Mouse (Mus musculus) CD4-positive, CD25-positive, alpha-beta regulatory T cell, adult 2 months (primary cell): ENCODE measurements around the gene Ppp1r3c.
A peak's percentile ranks its signal among the peaks of the same experiment; 100 is the strongest.

Experiments used
- DNase-seq: peaks from one replicate; pipeline ENCODE4 v3.0.0-alpha.2; 2012; ENCODE audit warnings: low read depth, low spot score

The Ppp1r3c gene

DNA sequence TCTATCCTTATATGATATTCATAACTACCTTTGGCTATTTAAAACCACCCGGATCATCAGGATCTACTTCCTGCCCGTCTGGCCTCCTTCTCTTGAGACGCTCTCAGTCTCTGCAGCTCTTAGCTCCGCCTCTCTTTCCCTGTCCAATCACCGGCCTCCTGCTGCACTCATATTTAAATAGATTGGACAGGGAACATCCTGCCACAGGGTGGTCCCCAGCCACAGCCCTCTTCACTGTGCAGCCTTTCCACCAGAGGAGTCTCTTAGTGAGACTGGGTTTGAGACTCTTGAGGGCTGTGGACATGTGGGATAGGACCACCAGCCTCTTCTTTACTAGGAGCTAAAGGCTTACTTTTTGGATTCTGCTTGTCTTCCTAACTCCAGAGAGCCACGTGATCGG lies 20.2 kb downstream of the Ppp1r3c start:
- no peak for DNase-seq

DNA sequence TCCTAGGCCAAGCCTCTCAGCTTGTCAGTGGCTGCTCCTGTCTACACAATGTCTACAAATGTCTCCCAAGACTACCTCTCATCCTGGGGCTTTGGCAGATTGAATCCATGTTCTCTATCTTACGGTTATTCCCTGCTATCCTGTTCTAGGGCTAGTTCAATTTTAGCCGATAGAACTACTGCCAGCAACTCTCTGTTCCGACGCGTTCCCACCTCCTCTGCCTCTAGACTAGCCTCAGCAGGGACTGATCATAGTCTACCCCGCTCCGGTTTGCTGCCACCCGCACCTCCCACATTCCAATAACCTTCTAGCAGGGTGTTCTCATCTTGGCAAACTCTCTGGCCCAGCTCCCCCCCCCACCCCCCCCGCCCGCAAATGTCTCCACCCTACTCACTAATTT lies 20.9 kb downstream of the Ppp1r3c start:
- no peak for DNase-seq

DNA sequence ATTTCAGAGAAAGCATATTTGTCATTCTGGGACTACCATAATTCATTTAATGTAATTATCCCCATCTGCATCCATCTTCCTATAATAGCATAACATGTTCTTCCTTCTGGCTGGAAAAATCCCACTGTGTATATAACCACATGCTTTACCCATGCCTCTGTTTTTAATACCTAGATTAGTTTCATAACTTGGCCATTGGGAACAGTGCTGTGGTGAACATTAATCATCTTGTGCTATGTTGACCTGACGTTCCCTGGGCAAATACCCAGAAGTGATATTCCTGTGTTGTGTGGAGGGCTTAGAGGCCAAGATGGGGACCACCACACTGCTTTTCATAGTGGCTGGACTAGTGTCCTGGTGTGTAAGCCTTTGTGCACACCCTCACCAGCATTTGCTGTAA lies 22.0 kb downstream of the Ppp1r3c start:
- DNase-seq, result no peak

DNA sequence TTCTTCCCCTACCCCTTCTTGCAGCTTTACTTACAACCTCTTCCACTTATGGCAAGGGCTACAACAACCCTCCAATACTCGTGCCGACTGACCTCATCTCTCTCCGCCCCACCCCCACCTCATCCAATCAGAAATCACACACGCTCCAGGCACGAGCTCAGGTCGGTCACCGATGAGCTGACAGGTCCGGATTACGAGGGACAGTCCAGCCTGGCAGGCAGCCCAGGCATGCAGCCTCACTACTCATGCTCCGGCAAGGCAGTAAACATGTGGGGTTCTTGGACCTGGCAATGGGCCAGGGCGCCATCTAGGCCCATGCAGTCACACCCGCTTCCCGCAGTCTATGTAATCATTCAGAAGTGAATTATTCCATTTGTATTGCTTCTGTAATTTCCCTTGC lies 23.4 kb downstream of the Ppp1r3c start:
- no peak for DNase-seq

DNA sequence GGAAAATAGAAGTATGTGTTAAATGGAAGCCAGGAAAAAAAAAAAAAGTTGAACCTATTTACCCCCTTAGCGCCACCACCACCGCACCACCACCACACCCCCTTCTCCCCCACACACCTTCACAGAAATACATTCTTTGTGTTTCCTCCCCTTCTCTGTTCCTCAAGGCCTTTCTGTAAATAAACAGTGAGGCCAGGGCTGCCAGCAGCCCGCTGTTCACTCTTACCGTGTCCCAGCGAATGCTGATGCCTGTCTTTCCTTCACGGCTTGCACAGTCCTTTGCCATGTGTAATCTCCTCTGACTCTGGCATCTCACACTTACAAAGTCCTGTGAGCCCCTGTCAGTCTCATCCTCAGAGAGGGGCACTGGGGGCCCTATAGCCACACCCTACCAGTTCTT lies 30.3 kb downstream of the Ppp1r3c start:
- DNase-seq, result no peak

DNA sequence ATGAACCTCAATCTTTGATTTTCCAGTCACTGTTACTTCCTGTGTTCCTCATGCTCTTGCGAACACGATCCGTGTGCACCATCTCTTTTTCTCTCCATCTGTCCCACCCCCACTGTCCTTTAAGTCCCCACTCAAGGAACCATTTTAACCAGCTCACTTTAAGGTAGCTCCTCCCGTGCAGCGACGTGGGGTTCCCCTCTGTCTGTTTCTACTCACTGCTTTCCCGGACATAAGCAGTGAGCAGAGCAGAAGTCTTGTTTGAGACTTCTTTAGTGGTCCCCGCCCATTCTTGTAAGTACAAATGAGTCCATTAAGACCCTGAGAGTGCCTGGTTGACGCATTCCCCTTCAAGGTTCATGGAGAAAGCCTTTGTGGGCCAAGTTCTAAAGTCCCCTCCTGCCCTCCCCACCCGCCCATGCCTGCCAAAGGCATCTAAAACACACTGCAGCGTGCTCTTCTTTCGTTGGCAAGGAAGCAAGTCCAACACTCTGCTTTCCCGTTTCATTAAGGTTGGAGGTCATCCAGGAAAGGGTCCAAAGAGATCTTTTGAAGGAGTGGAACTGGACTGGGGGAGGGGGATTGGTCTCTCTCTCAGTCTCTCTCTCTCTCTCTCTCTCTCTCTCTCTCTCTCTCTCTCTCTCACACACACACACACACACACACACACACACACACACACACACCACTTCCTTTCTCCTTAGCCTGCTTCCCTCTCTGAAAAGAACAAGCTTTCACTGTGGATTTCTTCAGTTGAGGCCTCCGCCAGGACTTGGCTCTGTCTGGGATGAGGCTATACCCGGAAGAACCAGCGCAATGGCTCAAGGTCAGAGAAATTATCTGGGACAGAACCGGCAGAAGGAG lies 30.9 kb downstream of the Ppp1r3c start:
- peak; percentile 23 for DNase-seq

DNA sequence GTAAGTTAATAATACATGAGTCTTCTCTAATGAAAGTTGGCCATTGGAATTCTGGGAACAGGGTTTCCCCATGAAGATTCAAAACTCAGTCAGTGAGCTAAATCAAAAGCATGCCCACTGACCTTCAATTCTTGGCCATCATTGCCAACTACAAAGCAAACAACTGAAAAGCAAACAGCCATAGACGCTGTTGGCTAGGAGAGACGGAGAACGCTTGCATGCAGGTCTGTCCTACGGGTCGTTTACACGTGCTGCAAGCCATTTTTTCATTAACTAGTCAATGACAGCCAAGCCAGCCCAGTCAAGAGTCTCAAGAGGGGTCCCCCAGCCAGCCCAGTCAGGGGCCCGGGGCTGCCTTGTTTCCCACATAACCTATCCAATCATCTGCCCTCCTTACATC lies 31.7 kb downstream of the Ppp1r3c start:
- DNase-seq, result no peak

DNA sequence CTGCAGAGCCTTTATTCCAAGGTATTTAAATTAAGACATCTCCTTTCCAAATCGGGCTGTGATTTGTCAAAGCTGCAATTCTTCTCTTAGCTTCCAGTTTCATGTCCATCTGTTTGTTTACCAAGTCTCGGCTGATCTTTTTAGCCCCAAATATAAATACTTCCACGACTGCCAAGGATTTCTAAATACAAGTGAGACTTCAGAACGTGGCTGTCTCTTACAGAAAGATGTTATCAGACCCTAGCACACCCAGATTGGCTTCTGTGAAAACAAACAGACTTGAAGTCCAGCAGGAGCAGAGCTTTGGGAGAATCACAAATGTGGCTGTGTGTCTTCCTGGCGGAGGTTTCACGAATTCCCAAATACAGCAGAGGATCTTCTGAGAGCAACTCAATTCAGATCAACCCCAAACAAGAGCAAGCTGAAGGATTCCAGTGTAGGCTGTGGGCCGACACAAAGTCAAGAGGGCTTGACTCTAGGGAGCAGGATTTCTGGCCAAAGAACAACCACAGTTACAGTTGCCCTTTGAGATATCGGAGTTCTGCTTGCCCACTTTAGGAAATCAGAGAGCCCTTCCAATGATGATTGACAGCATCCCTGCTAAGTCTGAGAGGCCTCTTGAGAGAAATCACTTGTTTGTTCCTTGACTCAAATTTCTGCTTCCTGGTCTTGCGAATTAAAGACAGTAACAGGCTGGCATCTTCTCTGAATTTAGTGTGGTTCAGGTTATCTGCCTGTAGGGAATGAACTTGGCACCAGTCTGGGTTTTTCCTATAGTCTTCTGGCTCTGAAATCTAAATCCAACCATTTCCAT lies 34.4 kb downstream of the Ppp1r3c start:
- no peak for DNase-seq

DNA sequence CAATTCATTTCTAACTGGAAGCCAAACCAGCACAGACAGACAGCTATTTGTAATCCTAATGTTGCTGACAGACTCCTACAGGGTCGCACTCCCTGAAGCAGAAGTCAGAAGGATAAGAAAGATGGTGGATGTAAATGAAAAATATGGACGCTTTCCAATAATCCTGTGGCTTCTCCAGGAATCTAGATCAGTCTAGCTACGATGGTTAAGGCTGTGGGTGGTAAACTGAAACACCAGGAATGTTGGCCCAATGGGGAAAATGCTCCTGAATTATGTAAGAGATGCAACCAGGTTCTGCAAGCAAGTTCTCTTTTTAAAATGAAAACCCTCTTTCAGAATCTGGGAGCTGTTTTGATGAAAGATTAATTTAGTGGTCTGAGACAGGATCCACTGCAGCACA lies 35.1 kb downstream of the Ppp1r3c start:
- no peak for DNase-seq

DNA sequence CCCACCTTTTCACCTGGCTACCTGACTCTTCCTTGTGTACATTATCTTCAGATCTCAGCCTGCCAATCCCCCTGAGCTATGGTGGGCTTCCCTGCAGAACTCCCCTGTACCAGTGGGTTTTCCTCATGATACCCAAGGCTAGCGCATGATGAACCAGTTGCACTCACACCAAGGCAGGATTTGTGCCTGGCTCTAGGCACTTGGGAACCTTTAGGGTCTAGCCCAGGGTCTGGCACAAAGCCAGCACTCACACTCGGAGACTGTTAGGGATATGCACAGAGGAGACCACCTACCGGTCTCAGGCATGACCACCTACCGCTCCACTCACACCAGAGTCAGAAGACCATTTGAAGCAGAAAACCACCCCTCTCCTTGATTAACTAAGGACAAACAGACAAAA lies 35.5 kb downstream of the Ppp1r3c start:
- DNase-seq, result no peak

DNA sequence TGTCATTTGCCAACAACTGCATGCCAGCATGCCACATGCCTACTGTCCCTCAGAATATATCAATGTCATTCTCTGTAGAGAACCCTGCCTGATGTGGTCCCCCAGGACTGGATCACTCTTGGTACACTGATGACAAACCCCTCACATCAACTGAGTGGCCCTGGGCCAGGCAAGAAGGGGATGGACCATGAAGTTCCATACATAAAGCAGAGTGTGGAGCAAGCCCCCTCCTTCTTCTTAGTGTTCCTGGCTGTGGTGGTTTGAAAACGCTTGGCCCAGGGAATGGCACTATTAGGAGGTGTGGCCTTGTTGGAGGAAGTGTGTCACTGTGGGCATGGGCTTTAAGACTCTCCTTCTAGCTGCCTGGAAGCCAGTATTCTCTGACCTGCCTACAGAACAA lies 37.3 kb downstream of the Ppp1r3c start:
- DNase-seq, result no peak

DNA sequence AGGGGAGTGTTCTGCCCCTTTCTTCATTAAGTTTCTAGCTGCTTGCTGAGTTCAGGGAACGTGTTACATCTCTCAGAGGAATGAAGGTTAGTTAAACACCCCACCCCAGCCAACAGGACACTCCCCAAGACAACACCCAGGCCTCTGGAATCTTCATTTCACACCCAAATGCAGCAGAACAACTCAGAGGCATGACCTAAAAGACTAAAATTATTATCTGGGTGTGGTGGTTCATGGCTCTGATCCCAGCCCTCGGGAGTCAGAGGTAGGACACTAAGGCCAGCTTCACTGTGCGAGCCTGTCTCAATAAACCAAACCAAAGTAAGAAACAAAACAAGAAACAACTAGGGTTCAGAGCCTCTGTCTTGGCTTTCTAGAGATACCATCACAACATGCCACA lies 38.3 kb downstream of the Ppp1r3c start:
- no peak for DNase-seq

DNA sequence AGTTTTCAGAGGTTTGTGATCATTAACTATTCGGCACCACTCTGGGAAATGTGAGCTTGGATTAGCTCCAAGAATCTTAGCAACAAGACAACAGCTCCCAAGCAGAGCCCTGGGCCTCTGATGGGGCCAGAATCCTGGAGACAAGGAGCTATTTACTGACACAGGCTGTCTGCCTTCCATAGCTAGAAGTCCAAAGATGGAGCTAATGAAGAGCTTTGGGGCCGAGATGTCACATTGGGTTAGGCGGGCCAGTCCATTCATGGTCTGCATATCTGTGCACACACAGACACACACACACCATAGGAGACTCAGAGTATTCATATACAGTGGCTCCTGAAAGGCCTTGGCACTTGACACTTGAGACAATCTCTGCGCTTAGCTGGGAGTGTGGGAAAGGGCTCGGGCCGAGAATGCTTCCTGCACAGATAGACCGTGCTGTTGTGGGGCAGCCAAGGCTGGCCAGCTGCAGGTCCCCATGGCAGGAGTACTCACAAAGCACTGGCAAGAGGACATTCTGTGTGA lies 39.8 kb downstream of the Ppp1r3c start:
- DNase-seq, result no peak

DNA sequence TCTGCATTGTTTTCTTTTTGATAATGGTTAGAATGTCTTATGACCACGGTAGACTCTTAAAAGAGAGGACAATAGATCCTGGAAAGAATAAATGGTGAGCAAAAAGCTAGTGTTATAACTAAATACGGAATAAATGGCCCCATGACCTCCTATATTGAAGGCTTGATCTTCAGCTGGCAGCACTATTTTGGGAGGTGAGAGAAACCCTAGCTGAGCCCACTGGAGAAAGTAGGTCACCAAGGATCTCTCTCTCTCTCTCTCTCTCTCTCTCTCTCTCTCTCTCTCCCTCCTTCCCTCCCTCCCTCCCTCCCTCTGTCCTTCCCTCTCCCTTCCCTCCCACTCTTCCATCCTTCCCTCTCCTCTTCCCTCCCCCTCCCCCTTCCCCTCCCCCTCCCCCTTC lies 42.9 kb downstream of the Ppp1r3c start:
- DNase-seq, result no peak

DNA sequence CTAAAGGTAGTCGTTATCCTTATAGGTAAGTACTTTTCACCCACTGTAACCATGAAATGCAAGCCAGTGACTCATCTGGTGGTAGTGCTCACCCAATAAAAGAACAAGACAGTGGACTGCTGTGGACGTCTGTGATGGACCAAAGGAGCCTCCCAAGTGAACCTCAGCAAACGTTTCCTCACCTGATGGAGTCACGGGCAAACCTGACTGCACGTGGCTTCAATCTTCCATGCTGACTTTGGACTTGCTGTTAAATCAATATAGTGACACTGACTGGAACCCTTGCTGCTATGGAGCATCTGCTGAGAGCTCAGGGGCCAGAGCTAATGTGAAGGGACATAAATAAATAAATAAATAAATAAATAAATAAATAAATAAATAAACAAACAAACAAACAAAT lies 44.5 kb downstream of the Ppp1r3c start:
- DNase-seq, result no peak

DNA sequence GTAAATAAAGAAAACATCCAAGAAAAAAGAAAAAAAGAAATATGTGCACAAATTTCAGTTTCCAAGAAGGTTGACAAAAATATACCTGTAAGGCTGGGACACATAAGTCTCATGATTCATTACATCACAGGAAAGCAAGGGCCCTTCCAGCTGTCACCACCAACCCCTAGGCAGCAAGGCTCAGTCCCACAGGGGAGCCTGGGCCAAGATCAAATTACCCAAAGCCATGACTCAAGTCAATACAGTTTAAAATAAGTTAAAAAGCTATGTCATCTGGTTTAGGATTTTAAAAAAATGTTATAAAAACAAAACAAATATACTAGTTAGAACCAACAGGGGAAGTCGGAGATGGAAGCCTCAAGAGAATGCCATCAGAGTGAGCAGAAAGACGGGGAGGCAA lies 45.2 kb downstream of the Ppp1r3c start:
- DNase-seq, result no peak

DNA sequence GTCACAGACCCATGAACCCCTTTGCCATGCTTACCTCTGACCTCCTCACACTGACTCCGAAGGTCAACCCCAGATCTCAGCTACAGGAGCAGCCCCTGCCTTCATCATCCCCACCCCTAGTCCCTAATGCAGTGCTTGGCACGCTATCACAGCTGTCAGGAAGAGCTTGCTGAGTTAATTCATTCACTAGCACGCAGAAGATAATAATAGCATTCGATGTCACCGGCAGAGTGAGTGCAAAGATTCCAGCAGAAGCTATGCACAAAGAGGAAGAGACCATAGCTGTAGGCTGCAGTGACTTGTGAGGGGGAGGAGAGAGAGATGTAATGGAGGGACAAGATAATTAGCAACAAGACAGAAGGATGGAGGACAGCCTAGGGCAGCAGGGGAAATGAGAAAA lies 47.2 kb downstream of the Ppp1r3c start:
- no peak for DNase-seq

DNA sequence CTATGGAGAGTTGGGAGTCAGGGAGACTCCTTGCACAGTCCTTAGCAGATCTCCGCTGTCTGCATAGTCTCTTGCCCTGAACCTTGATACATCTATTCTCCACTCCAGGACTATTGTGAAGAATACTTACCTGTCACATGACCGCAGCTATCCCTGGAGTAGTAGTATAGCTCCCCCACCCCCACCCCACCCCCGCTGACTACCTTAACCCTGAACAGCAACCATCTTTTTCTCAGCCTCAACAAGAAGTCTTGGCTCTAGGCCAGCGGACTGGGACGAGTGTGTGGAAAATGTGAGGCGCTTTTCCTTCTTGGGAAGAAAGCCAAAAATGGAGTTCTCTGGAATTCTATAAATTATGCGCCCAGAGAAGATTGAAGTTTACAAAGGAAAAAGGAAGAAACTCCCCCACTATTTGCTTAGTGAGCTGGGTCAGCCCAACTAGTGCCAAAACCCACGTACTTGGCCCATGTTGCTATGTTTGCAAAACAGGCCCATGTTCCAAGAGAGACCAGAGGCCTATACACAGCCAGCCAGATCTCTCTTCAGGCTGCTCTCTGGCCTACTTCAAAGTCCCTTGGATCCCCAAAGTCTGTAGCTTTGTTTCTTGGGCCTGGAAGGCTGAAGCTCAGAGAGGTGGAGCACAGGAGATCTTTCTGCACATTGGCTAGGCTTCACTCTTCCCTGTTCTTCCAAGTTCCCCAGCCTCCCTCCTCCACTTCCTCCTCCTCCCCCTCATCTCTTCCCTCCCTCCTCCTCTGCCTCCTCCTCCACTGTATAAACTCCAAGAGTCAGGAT lies 48.4 kb downstream of the Ppp1r3c start:
- no peak for DNase-seq

DNA sequence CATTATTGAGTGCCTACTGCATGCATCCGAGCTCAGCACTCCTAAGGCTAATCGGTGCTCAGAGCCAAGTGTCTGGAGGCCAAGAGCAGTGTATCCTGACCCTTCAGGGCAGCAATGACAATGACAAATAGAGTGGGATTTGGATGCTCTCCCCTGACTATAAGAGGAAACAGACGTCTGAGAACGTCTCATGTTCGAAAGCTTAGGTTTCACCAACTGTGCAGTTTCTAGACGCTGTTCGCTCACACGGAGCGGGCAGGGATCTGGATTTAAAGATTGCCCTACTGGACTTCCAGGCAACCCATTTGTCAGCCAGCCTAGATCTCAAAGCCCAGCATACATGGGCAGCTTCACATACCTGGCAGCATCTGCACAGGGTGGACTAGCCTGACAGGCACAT lies 49.4 kb downstream of the Ppp1r3c start:
- no peak for DNase-seq

DNA sequence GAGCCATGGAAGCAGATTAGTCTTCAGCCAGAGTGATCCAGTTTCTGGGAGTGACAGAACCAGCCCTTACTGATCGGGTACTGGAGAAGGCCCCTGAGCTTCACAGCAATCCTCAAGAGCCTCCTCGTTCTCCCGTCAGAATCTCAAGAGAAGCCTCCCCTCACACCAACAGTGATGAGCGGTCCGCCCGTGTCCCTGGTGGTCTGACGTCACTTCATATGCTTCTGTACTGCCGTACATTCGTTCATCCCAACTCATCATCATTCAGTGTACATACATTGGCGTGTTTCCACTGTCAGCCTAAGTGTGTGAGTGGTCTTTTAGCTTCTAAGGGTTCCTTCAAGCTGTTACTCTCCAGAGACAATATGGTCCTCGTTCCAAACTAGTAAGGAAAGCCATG lies 50.4 kb downstream of the Ppp1r3c start:
- DNase-seq, result no peak

DNA sequence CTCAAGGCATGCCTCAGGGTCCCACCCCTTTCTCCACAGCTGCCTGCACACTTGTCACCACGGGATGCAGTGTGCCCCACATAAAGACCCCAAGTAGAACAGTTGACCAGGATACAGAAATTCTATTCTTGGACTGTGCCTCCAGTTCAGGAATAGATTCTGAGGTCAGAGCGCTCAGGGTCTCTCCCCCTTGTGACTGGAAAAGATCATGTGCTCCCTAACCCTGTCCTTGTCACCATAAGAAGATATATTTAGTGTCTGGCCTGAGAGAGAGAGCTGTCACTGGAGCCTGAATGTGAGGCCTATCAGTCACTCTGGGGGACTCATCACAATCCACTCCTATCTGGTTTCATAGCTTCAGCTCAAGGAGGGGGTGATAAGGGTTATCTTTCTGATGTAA lies 53.9 kb downstream of the Ppp1r3c start:
- DNase-seq, result no peak
